Mouse (Mus musculus): Measurements from ENCODE around the gene Cerkl.

The Cerkl gene

DNA sequence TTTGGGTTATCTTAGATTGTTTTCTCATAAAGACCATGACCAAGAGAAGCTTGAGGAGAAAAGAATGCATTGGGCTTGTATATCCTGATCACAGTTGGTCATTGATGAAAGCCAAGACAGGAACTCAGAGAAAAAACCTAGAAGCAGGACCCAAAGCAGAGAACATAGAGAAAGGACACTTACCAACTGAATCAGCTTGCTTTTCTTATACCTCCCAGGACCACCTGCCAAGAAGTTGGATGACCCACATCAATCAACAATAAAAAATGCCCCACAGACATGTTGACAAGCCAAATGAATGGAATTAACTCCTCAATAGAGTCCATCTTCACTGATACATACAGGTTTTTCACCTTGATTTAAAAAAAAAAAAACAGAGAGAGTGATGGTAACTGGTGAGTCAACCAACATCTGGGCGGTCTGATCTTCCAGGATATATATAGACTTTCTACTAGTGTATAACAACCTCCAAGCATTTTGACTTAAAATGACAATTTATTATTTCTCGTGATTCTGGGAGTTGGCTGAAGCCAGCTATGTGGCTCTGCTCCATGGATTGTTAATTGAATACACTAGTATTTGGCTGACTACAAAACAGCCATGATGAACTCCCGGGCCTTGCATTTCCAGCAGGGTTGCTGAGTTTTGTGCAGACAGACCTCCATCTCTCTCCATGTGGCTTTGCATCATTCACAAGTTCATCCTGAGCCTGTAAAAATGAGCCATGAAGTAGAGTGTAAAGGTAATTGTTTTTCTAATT lies 12.5 kb downstream of the Cerkl start:
- no peak for ATAC-seq (ENCODE audit: insufficient number of reproducible peaks, low FRiP score, low TSS enrichment)

DNA sequence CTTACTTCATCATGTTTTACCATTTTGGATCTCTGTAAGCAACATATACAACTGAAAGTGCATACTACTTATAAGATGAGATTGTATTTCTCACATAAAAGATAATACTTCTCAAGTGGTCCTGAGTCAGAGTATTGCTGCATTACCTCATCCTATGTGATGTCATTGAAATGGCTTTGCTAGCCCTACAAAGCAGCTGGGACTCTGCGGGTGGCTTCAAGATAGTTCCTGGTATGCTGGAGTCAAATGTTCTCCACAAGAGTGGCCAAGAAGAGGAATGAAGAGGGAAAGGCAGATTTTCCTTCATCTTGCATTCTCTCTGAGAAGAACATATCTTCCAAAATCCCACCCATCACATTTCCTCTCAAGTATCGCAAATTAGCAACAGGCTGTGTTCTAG lies 13.2 kb downstream of the Cerkl start:
- ATAC-seq (ENCODE audit: insufficient number of reproducible peaks, low FRiP score, low TSS enrichment), result peak; percentile 83

DNA sequence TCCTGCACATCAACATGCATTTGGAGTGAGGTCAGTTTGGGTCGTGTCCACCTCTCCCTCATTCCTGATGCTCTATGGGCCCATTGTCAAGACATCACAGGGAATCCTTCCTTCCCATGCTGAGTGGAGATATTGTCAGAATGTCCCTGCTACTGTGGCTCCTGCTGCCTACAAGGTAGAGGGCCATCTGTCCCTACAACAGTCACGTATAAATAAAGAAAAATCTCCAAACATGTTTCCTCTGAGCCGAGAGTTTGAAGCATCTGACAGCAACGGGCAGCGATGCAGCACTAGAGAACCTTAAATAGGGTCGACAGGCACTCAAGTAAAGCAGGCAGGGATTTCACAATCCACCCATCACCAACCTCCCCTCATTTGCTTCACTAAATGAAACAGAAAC lies 13.7 kb downstream of the Cerkl start:
- peak; percentile 99 for ATAC-seq (ENCODE audit: insufficient number of reproducible peaks, low FRiP score, low TSS enrichment)

DNA sequence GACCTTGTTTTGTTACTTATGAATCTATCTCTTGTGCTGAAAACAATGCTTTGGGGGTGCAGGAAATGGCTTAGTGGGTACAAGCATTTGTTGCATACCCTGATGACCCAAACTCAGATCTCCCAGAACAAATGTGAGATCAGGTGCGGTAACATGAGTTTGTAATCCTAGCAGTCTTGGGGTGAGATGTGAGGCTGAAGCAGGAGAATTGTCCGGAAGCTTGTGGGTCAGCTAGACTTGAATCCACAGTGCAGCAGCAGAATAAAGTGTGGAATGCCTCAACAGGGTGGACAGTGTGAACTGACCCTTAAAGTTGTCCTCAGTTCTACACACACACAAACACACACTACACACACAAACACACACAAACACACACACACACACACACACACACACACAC lies 14.4 kb downstream of the Cerkl start:
- no peak for ATAC-seq (ENCODE audit: insufficient number of reproducible peaks, low FRiP score, low TSS enrichment)

DNA sequence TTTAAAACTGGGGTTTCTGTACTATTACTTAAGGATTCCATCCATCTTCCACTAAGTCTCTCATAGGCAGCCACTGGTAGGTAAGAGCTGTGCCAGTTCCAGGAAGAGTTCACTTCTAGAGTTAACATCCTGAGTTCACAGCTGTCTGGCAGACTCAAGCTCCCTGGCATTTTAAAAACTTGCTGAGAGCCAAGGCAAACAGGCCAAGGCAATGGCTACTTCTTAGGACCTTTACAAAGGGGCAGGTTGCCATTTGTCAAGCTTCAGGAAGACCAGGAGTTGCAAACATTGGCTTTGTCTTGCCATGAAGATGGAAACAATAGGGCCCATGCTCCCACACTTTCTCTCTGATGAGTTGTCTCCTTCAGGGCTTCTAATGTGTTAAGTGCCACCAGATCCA lies 26.5 kb downstream of the Cerkl start:
- ATAC-seq (ENCODE audit: insufficient number of reproducible peaks, low FRiP score, low TSS enrichment), result no peak

DNA sequence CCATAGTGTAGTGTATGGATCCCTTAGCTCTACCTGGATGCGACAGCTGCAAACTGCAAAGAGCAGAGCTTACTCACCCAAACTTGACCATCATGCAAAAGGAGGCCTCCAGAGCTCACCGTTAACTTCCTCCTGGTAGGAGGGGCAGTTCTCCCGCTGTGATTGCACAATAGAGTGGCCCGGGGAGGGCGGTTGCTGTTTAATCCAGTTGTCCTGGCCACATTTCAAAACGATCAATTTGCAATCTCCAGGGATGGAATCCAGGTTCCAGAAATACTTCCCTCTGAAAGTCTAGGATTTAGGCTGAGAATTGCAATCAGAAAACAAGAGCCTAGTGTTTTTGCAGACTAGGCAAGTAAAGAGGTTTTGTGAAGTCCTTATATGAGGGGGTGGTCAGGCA lies 26.9 kb downstream of the Cerkl start:
- ATAC-seq (ENCODE audit: insufficient number of reproducible peaks, low FRiP score, low TSS enrichment), result no peak

DNA sequence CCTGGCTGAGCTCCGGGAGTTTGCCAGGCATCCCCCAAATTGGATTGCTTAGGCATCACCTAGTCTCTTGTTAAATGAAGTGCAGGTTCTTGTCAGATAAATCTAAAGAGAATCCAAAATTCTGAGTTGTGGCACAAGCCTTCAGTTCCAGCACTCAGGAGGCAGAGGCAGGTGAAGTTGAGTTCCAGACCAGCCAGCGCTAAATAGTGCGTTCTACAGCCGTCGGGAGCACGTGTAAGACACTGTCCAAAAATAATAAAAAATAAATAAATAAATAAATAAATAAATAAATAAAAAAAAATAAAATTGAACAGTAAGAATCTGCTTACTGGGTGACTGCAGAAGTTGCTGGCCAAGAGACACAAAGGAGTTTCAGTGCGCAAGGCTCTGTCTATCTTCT lies 27.5 kb downstream of the Cerkl start:
- no peak for ATAC-seq (ENCODE audit: insufficient number of reproducible peaks, low FRiP score, low TSS enrichment)

DNA sequence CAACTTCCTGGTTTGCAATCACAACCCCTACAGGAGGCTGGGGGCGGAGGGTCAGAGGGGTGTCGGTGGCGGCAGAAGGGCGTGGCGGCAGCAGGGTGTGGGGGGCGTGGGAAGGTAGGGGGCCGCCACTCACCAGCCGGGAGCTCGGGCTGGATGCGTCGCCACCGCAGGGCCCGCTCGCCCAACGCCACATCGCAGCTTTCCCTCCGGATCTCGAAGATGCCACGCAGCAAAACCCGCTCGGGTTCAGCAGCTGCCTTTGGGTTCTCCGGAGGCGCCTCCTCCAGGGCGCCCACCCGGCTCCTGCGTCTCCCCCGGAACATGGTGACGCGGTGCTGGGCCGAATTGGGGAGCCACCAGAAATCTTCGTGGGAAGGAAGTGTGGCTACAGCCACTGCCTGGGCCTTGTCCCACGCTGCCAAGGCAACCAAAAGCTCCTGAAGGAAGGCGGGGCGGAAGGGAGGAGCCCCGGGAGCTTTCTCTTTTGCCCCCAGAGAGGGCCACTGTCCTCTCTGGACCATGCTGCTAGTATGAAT lies 27.9 kb downstream of the Cerkl start:
- ATAC-seq (ENCODE audit: insufficient number of reproducible peaks, low FRiP score, low TSS enrichment), result peak; percentile 78

DNA sequence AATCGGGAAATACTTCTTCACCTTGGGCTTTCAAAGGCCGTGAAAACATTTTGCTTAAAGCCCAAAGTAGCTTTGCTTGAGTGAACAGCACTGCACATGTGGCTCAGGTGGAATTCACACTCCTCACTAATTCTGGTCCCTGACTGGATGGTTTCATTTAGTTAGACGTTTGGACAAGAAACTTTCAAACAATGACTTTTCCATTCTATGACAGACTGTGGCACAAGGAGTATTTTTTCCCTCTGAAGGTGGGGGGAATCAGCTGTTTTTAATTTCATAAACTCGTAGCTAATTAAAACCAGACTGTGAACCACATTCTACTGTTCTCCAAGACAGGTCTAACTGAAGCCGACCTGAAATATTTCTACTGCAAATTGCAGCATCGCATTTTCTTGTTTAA lies 28.6 kb downstream of the Cerkl start:
- no peak for ATAC-seq (ENCODE audit: insufficient number of reproducible peaks, low FRiP score, low TSS enrichment)

DNA sequence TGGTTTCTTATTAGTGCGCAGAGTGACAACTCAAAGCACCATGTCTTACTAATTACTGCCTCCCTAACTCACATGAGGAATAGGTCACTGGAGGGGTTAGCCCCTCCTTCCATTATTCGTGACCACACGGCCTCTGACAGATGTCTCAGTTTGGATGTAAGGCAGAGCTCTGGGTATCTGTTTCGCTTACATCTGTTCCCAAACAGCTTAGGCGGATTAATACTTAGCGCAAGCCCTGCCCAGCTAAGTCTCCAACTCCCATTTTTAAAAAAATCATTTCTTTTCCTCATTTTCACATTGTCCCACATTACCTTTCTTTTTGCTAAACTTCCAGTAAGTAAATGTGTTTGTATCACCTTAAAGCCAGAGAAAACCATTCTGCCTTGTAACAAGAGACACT lies 34.9 kb downstream of the Cerkl start:
- no peak for ATAC-seq (ENCODE audit: insufficient number of reproducible peaks, low FRiP score, low TSS enrichment)

DNA sequence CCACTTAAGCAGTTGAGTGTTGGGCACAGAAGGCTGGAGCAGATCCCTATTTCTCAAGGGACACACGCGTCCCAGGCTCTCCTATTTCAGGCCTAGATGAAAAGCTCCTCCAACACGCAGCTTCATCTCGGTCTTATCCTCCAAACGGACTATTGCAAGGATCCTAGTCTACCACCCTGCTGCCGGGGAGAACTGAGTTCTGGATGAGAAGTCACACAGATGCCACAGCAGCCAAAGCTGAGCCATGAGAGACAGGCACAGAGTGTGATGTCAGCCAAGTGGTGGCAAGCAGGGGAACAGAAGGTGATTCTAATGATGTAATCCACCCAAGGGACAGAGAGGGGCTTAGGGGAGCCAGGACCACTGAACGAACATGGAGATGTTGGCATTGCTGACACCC lies 42.1 kb downstream of the Cerkl start:
- peak; percentile 54; the same call in 1 of the 2 replicates for ATAC-seq (ENCODE audit: insufficient number of reproducible peaks, low FRiP score, low TSS enrichment)

DNA sequence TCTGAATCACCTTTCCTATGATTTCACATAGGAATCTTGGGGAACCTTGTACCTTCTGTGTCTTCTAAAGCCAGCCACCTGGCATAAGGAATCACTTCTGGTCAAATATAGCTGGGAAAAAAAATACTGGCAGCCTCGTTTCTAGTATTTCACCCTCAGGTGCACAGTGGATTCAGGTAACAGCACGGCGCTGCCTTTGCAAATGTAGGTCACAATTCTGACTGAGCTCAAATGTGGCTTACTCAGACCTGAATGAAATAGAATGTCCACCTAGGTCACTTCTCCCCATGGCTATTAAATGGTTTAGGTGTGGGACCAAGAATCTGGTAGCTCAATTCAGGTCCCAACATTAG lies 45.7 kb downstream of the Cerkl start:
- ATAC-seq (ENCODE audit: insufficient number of reproducible peaks, low FRiP score, low TSS enrichment), result peak; percentile 76

DNA sequence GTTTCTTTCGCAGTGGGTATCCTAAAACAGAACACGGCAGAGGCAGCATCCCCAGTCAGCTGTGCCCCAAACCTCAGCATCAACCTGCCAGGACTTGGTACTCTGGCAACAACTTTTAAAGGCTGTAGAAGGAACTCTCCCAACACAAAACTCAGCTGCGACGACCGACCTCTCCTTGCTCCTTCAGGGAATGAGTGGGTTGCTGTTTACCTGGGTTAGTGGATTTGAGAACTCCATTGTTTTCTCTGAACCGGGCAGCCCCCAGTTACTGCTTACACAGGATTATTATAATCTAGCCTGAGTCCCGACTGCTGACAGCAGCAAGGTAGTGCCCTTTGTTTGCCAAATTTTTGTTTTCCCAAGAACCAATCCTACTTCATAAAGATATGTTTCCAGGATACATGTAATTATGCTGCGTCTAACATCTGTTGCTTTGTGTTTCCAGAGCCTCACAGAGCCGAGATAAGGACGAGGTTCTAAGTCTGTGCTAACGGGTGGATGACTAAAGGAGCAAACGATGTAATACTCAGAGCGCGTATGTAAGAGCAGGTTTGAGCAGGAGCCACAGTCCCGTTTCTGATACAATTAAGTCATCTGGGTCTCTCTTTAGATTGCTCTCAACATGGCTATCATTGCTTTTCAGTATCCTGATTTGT lies 46.2 kb downstream of the Cerkl start:
- ATAC-seq (ENCODE audit: insufficient number of reproducible peaks, low FRiP score, low TSS enrichment), result no peak; the same call in 1 of the 2 replicates

DNA sequence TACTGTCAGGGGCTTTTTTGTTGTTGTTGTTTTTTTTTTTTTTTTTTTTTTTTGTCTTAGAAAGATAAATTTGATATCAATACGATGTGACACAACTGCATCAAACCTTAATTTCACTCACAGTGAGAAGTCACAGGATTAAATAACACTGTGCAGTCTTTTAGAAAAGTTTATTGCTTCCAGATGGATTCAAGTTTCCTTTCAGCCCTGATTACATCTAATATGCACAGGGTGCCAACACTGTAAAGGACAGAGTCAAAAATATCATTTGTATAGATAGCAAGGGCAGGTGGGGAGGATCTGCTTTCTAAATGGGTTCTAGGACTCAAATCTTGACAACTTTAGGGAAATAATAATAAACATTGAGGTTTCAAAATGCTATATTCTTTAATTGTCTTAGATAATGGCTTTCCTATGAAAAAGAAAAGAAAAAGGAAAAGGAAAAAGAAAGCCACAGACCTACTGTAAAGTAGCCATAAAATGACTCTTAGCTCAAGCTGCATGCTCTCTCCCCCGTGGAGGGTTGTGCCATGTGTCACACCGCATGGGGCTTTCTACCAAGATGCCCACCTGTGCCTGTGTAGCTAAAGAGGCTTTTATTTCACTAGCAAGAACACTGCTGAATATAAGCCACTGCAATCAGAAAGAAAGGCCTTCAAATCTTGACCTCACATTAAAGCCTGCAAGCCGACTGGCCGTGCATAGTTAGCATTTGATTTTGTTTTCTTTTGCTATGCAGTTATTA lies 50.8 kb downstream of the Cerkl start:
- peak; percentile 82 for ATAC-seq (ENCODE audit: insufficient number of reproducible peaks, low FRiP score, low TSS enrichment)

DNA sequence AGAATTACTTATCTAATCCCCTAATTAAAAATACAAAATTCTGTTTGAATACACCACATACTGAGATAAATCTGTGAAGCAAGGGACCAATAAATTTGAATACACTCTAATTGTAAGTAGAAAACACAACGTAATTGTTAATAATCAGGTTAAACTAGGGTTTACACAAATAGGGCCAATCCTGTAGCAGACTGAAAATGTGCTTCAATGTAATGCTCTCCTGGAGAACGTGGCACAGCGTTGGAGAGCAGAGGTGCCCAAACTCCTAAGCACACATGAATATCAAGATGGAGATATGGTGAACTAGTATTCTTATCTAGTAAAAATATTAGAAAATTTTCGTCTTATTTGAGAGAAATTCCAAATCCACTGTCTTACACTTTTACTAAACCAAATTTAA lies 56.5 kb downstream of the Cerkl start:
- no peak for ATAC-seq (ENCODE audit: insufficient number of reproducible peaks, low FRiP score, low TSS enrichment)

DNA sequence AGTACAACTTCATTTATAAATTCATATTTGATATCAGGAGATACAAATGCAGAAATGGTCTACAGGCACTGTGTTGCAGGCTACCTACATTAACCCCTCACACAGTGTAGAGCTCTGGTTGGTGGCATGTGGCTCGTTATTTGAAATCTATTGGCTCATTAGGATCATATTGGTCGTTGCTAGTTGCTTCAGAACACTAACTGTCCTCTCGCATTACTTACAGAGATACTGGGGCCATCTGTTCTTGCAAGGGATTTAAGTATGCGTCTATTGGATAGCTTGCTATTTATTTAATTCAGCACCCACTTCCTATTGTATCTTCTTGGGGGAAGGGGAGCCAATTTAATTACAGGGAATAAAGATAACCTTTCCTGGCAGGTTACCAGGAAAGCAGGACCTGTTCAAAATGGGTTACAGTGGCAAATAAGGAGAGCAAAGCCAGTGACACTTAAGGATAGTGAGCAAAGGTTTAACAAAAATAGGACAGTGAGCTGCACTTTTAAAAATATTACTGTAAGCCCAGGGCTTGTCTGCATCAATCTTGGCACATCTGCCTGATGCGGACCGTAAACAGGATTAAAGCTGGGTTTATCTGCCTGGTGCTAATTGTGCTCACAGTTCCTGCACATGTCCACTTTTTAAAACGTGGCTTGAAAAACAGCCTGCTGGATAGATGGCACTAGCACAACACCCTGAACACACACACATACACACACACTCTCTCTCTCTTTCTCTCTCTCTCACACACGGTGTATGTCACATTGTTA lies 57.2 kb downstream of the Cerkl start:
- peak; percentile 43; the same call in 1 of the 2 replicates for ATAC-seq (ENCODE audit: insufficient number of reproducible peaks, low FRiP score, low TSS enrichment)

DNA sequence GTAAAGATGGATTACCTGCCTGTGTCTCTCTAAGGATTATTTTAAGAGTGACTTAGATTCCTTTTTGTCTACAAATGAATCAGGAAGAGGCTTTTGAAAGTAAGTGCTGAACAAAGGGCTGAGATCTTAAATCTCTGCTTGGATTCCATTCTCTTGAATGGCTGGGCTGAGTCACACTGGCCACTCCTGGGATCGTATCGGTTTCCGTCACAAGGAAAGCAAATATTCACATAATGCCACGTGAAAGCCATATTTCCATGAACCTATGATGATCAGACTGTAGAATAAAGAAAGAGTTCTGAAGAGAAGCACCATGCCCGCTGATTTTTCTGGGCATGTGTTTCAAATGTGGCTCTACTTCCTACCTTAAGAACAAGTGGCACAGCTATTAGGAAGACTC lies 57.8 kb downstream of the Cerkl start:
- ATAC-seq (ENCODE audit: insufficient number of reproducible peaks, low FRiP score, low TSS enrichment), result no peak

DNA sequence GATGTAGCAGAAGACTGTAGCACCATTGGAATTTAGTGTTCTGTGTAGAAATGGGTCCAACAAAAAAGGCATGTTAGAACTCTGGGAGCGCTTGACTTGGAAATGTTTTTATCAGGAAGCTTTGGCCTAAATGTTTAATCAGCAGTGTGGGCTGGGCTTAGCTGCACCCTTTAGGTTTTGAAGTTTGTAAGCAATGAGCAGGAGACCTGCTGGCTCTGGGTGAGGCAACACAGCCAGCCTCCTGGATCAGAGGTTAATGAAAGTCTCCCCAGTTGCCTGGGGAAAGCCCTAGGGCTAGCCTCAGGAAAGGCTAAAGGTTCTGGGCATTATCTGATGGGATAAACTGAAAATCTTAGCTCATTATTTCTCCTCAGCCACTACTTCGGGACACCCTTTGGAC lies 58.2 kb downstream of the Cerkl start:
- no peak for ATAC-seq (ENCODE audit: insufficient number of reproducible peaks, low FRiP score, low TSS enrichment)

DNA sequence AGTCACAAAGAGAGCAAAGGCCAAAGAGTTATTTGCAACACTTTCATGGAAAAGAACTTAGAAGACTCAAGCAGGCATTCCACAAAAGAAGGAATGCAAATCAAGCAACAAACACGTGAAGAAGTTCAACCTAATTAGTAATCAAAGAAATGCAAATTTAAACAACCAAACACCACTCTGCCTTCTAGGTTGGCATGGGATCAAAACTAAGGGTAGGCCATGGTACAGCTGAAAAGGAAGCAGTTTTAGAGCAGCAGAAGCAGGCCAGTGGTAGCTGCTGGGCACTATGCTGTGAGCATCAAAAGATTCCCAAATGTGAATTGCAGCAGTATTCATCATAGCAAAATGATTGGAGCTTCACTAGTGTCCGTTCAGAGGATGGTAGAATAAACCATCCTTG lies 59.5 kb downstream of the Cerkl start:
- ATAC-seq (ENCODE audit: insufficient number of reproducible peaks, low FRiP score, low TSS enrichment), result no peak
